Mouse (Mus musculus) retina, postnatal 1 day (tissue): ENCODE data around the gene Drap1.

Experiments used
- DNase-seq: peaks from one replicate; pipeline ENCODE4 v3.0.0-alpha.2; 2012

The Drap1 gene

DNA sequence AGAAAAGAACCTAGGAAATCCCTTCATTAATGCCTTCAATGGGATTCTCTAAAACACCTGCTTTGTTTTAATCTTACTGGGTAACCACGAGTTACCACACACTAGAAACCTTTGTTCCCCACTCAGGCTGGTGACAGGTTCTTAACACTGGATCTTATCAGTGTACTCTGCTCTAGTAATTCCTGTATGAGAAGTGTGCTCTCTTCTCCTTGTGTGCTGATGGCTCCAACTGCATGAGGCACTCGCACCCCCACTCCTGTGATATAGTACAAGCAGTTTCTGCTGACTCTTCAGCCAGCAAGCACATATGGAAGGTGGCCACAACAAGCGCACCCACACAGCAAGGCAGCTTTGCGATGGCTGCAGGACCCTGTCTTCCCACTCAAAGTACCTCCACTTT lies 50.6 kb downstream of the Drap1 start:
- no peak for DNase-seq
